Mouse (Mus musculus) ES-Bruce4 (cell line): ENCODE measurements around the gene Nccrp1.

Experiments
- EP300 ChIP-seq: IDR thresholded peaks from 2 replicates; pipeline ENCODE4 v1.6.1; 2011; ENCODE audit warnings: low read depth, low read length; ENCODE audit not compliant: insufficient read depth
- POLR2A ChIP-seq: IDR thresholded peaks from one replicate; pipeline ENCODE4 v1.8.1; 2011; ENCODE audit warnings: low read length; ENCODE audit not compliant: insufficient read depth

GRCm38 (mm10) chr7:28568253-28568652 is 21.2 kb upstream of the Nccrp1 start:
- TF ChIP-seq POLR2A (no peak), EP300 (no peak)
